Mouse (Mus musculus): Measurements from ENCODE around the gene Trim71. TPM values are rescaled to one million over a fixed set of nuclear protein-coding genes. Genes with fewer than 3 reads are reported as not detected.
"Not testable (repeated sequence)": the region's sequence is repeated elsewhere in the genome, so short reads cannot be mapped to it uniquely, and the experiment has no call there.

The Trim71 gene
- total RNA-seq, 2 experiments from 2014 or later: not detected

GRCm38 (mm10) chr9:114531276-114531675 lies 32.9 kb downstream of the Trim71 start:
- no peak for ATAC-seq (replicated peaks; ENCODE audit: low FRiP score, poor library complexity, severe bottlenecking)

- ATAC-seq (replicated peaks; ENCODE audit: low FRiP score, poor library complexity, severe bottlenecking): no peak
These were observed 35.5 kb downstream of the Trim71 start for GRCm38 (mm10) chr9:114528680-114529048.

DNA sequence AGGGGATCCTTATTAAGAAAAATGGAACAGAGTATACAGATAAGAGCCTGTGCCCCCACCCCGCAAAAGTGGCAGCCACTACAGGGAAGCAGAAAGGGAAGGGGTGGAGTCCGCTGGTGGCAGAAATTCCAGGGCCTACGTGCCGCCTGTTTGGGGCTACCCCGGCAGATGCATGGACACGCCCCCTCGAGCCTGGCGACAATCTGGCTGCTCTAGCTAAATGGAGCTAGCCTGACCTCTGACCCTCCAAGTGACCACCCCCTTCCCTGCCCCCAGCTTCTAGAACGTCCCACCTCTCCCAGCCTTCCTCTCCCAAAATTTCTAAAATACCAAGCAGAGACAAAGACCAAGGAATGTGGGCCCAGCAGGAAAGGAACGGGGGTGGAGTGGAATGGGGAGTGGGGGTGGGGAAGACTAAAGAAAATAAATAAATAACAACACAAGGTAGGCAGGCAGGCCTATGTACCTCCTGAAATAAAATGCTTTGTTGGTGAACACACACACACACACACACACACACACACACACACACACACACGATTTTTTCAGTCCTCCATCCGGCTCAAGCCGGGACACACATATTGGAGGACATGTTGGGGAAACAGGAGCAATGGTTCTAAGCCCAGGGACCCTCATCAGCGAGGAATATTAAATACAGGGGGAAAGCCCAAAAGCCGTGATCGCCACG lies 36.0 kb downstream of the Trim71 start:
- no peak for ATAC-seq (replicated peaks; ENCODE audit: low FRiP score, poor library complexity, severe bottlenecking)

DNA sequence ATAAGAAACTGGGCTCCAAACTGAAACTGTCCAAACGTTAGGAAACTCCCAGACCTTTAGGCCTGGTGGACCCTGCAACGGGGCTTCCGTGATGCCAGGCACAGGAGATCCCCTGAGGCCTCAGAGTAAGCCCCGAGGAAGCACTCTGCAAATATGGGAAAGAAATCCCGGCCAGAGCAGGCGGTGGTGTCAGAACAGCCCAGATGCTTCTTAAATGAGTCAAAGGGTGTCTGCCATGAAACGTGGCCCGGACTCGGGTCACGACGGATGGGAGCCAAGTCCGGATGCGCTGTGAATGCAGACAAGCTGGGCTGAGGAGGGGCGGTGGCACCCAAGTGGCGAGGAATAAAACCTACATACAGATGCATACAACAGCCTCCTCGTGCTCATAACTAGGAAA lies 37.1 kb downstream of the Trim71 start:
- no peak for ATAC-seq (replicated peaks; ENCODE audit: low FRiP score, poor library complexity, severe bottlenecking)

GRCm38 (mm10) chr9:114526581-114526980 lies 37.6 kb downstream of the Trim71 start:
- no peak for ATAC-seq (replicated peaks; ENCODE audit: low FRiP score, poor library complexity, severe bottlenecking)

- no peak for ATAC-seq (replicated peaks; ENCODE audit: low FRiP score, poor library complexity, severe bottlenecking)
These were observed 38.3 kb downstream of the Trim71 start for GRCm38 (mm10) chr9:114525891-114526290.

GRCm38 (mm10) chr9:114525073-114525633 lies 39.0 kb downstream of the Trim71 start:
- no peak for ATAC-seq (replicated peaks; ENCODE audit: low FRiP score, poor library complexity, severe bottlenecking)

- ATAC-seq (replicated peaks; ENCODE audit: low FRiP score, poor library complexity, severe bottlenecking): no peak
These were observed 41.7 kb downstream of the Trim71 start for GRCm38 (mm10) chr9:114522501-114522900.

DNA sequence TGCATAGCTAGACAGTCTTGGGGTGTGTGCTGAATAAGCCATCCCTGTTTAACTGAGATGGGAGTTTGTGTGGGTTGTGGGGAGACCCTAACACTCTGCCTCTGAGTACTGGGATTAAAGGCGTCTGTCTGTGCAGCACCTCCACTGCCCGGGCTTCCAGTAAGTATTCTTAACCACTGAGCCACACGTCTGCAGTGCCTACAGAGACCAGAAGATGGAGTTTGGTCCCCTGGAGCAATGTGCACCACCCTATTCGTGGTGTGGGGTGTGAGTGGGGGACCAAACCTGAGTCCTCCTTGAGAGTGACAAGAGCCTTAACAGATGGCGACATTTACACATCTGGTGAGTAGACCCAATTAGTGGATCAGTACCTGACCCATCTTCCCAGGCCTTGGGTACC lies 42.1 kb downstream of the Trim71 start:
- no peak for ATAC-seq (replicated peaks; ENCODE audit: low FRiP score, poor library complexity, severe bottlenecking)

DNA sequence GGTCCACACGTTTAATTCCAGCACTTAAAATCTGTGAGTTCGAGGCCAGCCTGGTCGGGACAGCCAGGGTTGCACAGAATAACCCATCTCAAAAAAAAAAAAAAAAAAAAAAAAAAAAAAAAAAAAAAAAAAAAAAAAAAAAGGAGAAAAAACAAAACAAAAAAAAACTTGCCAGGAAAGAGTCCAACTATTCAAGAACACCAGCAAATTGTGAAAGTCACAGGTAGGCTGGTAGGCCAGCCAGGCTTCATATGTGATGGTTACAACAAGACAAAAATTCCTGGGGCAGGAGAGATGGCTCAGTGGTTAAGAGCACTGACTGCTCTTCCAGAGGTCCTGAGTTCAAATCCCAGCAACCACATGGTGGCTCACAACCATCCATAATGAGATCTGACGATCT lies 43.6 kb downstream of the Trim71 start:
- not testable (repeated sequence) for ATAC-seq (replicated peaks; ENCODE audit: low FRiP score, poor library complexity, severe bottlenecking)

- no peak for ATAC-seq (replicated peaks; ENCODE audit: low FRiP score, poor library complexity, severe bottlenecking)
These were observed 45.2 kb downstream of the Trim71 start for GRCm38 (mm10) chr9:114518812-114519477.

- ATAC-seq (replicated peaks; ENCODE audit: low FRiP score, poor library complexity, severe bottlenecking): no peak
These were observed 46.2 kb downstream of the Trim71 start for GRCm38 (mm10) chr9:114517924-114518497.

GRCm38 (mm10) chr9:114515364-114515763 lies 48.8 kb downstream of the Trim71 start, which contains the start of gene C130032M10Rik:
Gene C130032M10Rik (plus strand): TSS chr9:114515697.
- no peak for ATAC-seq (replicated peaks; ENCODE audit: low FRiP score, poor library complexity, severe bottlenecking)

DNA sequence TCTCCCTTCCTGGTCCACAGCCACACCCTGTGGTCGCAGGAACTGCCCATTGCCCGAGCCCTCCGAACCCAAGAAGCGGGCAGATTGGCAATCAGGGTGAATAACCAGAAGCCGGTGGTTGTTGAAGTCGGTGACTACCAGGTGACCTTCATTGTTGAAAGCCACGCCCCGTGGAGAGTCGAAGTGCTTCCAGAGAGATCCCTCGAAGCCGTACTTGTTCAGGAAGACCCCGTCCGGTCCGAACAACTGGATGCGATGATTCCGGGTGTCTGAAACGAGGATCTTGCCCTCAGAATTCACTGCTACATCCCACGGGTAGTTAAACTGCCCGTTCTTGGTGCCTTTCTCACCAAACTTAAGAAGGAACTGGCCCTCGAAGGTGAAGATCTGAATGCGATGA lies 51.3 kb downstream of the Trim71 start:
- ATAC-seq (replicated peaks; ENCODE audit: low FRiP score, poor library complexity, severe bottlenecking): no peak

DNA sequence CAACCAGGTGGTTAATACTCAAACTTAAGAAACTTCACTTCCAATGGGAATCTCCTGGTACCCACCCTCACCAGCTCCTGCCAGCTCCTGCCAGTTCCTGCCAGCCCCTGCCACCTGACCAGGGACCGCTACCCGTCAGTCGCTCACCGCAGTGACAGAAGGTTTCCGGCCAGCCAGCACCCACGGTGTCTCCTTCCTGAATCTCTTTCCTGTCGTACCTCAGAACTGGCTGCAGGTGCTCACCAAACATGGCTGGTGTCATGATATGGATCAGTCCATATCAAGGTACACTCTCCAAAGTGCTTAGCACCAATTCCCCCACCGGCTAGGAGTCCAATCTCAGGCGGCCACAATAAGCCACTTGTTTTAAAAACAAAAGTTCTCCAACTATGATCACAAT lies 54.4 kb downstream of the Trim71 start:
- ATAC-seq (replicated peaks; ENCODE audit: low FRiP score, poor library complexity, severe bottlenecking): no peak

- ATAC-seq (replicated peaks; ENCODE audit: low FRiP score, poor library complexity, severe bottlenecking): no peak
These were observed 56.7 kb downstream of the Trim71 start for GRCm38 (mm10) chr9:114507421-114507820.

DNA sequence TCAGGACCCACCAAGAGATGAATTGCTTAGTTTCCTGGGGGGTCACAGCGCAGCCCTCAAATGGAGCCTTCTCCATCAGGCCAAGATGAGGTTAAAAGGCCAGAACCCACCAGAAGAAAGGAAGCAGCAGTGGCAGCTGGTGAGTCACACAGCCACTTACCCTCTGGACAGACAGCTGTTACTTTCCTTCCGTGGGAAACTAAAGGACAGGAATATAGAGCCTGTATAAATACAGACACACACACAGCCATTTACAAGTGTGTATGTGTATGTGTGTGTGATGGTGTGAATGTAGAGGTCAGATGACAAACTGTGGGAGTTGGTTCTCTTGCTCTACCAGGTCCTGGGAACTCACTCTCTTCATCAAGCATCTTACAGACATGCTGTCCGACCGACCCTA lies 57.6 kb downstream of the Trim71 start:
- no peak for ATAC-seq (replicated peaks; ENCODE audit: low FRiP score, poor library complexity, severe bottlenecking)

GRCm38 (mm10) chr9:114504816-114505215 lies 59.4 kb downstream of the Trim71 start, which contains the start of gene Ccr4:
Gene Ccr4 (minus strand): TSS chr9:114504916.
- no peak for ATAC-seq (replicated peaks; ENCODE audit: low FRiP score, poor library complexity, severe bottlenecking)

DNA sequence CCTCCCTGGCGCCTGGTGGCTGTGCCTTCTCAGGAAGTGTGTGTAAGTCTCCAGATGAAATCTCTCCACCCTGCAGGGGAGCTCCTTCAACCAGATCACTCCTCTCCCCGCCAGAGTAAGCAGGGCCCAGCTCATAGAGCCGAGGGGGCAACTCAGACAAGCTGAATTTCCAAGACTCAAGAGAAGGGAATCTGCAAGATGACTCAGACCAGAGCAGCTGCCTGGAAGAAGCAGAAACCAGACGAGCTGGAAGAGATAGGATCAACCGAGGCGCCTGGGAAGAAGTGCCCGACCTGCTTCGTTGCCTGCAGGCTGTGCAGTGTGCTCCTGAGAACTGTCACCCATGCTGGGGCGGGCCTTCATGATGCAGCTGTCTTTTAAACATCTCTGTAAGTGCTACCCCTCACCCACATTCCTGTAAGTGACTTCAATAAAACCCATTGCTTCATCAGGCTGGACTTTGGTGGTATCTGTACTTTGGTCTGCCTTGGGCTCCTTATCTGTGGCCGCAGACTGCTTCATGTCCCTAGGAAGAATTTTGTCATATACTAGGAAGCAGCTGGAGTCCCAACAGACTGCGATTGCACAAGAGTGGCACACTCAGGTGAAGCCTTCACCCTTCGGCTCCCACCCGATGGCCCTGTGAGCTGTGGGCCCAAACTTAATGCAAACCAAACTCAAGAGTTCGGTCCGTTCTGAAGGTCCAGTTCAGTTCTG lies 61.3 kb downstream of the Trim71 start:
- no peak for ATAC-seq (replicated peaks; ENCODE audit: low FRiP score, poor library complexity, severe bottlenecking)

GRCm38 (mm10) chr9:114501913-114502312 lies 62.3 kb downstream of the Trim71 start:
- ATAC-seq (replicated peaks; ENCODE audit: low FRiP score, poor library complexity, severe bottlenecking): no peak

Data from erythroblast, adult 5-6 weeks (primary cell).